Mouse (Mus musculus) midbrain, embryonic 16.5 days (tissue): ENCODE measurements around the gene Ntn1. TPM values are rescaled to one million over a fixed set of nuclear protein-coding genes. Genes with fewer than 3 reads are reported as not detected.

Source experiments
- ATAC-seq: fragments of 200-750 bp; cut with Nextera tagmentation; 2 replicates; pipeline ENCODE4 v1.8.0; 2017; ENCODE audit warnings: moderate TSS enrichment
- H3K27ac ChIP-seq: fragments of 300-500 bp; sonication (generic); 2 replicates; pipeline ENCODE4 v1.5.1; 2014; ENCODE audit warnings: mild to moderate bottlenecking, low read length, mixed read lengths
- H3K27me3 ChIP-seq: fragments of 300-500 bp; sonication (generic); 2 replicates; pipeline ENCODE4 v1.6.1; 2014; ENCODE audit warnings: low read depth, low read length, mixed read lengths; ENCODE audit not compliant: control insufficient read depth, insufficient read depth
- H3K36me3 ChIP-seq: fragments of 300-500 bp; sonication (generic); 2 replicates; pipeline ENCODE4 v1.6.1; 2014; ENCODE audit warnings: mild to moderate bottlenecking, low read length, moderate library complexity, mixed read lengths; ENCODE audit not compliant: control insufficient read depth, insufficient read depth
- H3K4me1 ChIP-seq: fragments of 300-500 bp; sonication (generic); 2 replicates; pipeline ENCODE4 v1.6.1; 2014; ENCODE audit warnings: mild to moderate bottlenecking, low read length, mixed read lengths; ENCODE audit not compliant: control insufficient read depth, insufficient read depth
- H3K4me2 ChIP-seq: fragments of 300-500 bp; sonication (generic); 2 replicates; pipeline ENCODE4 v1.6.1; 2014; ENCODE audit warnings: mild to moderate bottlenecking, low read length, mixed read lengths
- H3K4me3 ChIP-seq: fragments of 300-500 bp; sonication (generic); 2 replicates; pipeline ENCODE4 v1.5.1; 2014; ENCODE audit warnings: low read depth, mild to moderate bottlenecking, low read length, moderate library complexity, mixed read lengths
- H3K9ac ChIP-seq: fragments of 300-500 bp; sonication (generic); 2 replicates; pipeline ENCODE4 v1.6.1; 2014; ENCODE audit warnings: low read depth, low read length, mixed read lengths
- H3K9me3 ChIP-seq: fragments of 300-500 bp; sonication (generic); replicated peaks from 2 replicates; pipeline ENCODE4 v1.6.1; 2014; ENCODE audit warnings: mild to moderate bottlenecking, low read length, mixed read lengths; ENCODE audit not compliant: control insufficient read depth, poor library complexity, severe bottlenecking
- WGBS: fragments of 180-500 bp; shearing (Covaris S2); extraction: QIAGEN DNeasy Blood & Tissue Kit; methylation state at CpG from one replicate; pipeline ENCODE4 v1.1.7; 2014; 5-methylcytosine and 5-hydroxymethylcytosine counted together
- polyA plus RNA-seq: library from polyadenylated mRNA; unstranded; fragments of >200 nt; fragmentation: Nextera tagmentation; extraction: Ambion mirVana; gene quantifications from 2 replicates; pipeline ENCODE4 v1.2.1, GENCODE M21; 2015

The Ntn1 gene
- polyA plus RNA-seq, 1 experiment from 2014 or later, result 15.8 TPM

GRCm38 (mm10) chr11:68313861-68314260, 86.8 kb downstream of the Ntn1 start:
- WGBS, result 64% methylated on average over 4 of the region's 4 CpGs
- Histone ChIP-seq H3K9ac (no peak overlapping the region), H3K4me1 (peaks cover 7% of the 10 kb centered on the region; the same call in 1 of the 2 replicates), H3K27me3 (no peaks in the 10 kb centered on the region), H3K9me3 (no peaks in the 10 kb centered on the region; the same call in 1 of the 2 replicates), H3K27ac (no peak overlapping the region), H3K4me2 (no peak overlapping the region), H3K36me3 (no peaks in the 10 kb centered on the region), H3K4me3 (no peak overlapping the region)
- no peak for ATAC-seq

GRCm38 (mm10) chr11:68313065-68313464, 87.6 kb downstream of the Ntn1 start:
- Histone ChIP-seq H3K27ac (no peak overlapping the region), H3K9ac (no peak overlapping the region), H3K4me3 (no peak overlapping the region), H3K4me1 (peaks cover 8% of the 10 kb centered on the region; the same call in 1 of the 2 replicates), H3K27me3 (no peaks in the 10 kb centered on the region), H3K9me3 (no peaks in the 10 kb centered on the region; the same call in 1 of the 2 replicates), H3K36me3 (no peaks in the 10 kb centered on the region), H3K4me2 (no peak overlapping the region)
- 29% methylated on average over 7 of the region's 7 CpGs for WGBS
- no peak for ATAC-seq

- ATAC-seq, result no peak
- H3K27ac ChIP-seq, result no peak overlapping the region
- H3K4me2 ChIP-seq, result no peak overlapping the region
- H3K27me3 ChIP-seq, result no peaks in the 10 kb centered on the region
- 43% methylated on average over 10 of the region's 10 CpGs for WGBS
- H3K4me1 ChIP-seq, result peaks cover 8% of the 10 kb centered on the region; the same call in 1 of the 2 replicates
- H3K9ac ChIP-seq, result no peak overlapping the region
- H3K4me3 ChIP-seq, result no peak overlapping the region
- H3K36me3 ChIP-seq, result no peaks in the 10 kb centered on the region
- H3K9me3 ChIP-seq, result no peaks in the 10 kb centered on the region
These were observed 91.6 kb downstream of the Ntn1 start for GRCm38 (mm10) chr11:68308911-68309580.

- H3K4me1 ChIP-seq, result 0 out of 2 replicates have a peak, but pooled peaks cover 9% of the 10 kb centered on the region
- H3K9me3 ChIP-seq, result no peaks in the 10 kb centered on the region
- H3K4me2 ChIP-seq, result no peak overlapping the region
- H3K27ac ChIP-seq, result no peak overlapping the region
- no peak overlapping the region for H3K9ac ChIP-seq
- H3K36me3 ChIP-seq, result no peaks in the 10 kb centered on the region
- 84% methylated on average over 8 of the region's 8 CpGs for WGBS
- H3K4me3 ChIP-seq, result no peak overlapping the region
- no peak for ATAC-seq
- H3K27me3 ChIP-seq, result no peaks in the 10 kb centered on the region
These were observed 94.6 kb downstream of the Ntn1 start for GRCm38 (mm10) chr11:68305997-68306396.

- no peaks in the 10 kb centered on the region for H3K27me3 ChIP-seq
- no peak overlapping the region for H3K9ac ChIP-seq
- no peaks in the 10 kb centered on the region for H3K9me3 ChIP-seq
- no peak for ATAC-seq
- H3K27ac ChIP-seq, result no peak overlapping the region
- no peaks in the 10 kb centered on the region for H3K36me3 ChIP-seq
- whole genome bisulfite sequencing, result 56% methylated on average over 7 of the region's 7 CpGs
- H3K4me1 ChIP-seq, result 0 out of 2 replicates have a peak, but pooled peaks cover 5% of the 10 kb centered on the region
- no peak overlapping the region for H3K4me2 ChIP-seq
- H3K4me3 ChIP-seq, result no peak overlapping the region
These were observed 98.3 kb downstream of the Ntn1 start for GRCm38 (mm10) chr11:68302323-68302722.

GRCm38 (mm10) chr11:68301660-68302059, 99.0 kb downstream of the Ntn1 start:
- 0 out of 2 replicates have a peak, but pooled peaks cover 5% of the 10 kb centered on the region for H3K4me1 ChIP-seq
- H3K27ac ChIP-seq, result no peak overlapping the region

GRCm38 (mm10) chr11:68295474-68295873, 105.1 kb downstream of the Ntn1 start:
- no peaks in the 10 kb centered on the region for H3K27me3 ChIP-seq
- peaks cover 4% of the 10 kb centered on the region; the same call in 1 of the 2 replicates for H3K4me1 ChIP-seq
- H3K36me3 ChIP-seq, result no peaks in the 10 kb centered on the region
- WGBS, result 77% methylated on average over 5 of the region's 5 CpGs
- no peak overlapping the region for H3K27ac ChIP-seq
- H3K9ac ChIP-seq, result no peak overlapping the region
- no peak overlapping the region for H3K4me3 ChIP-seq
- no peaks in the 10 kb centered on the region for H3K9me3 ChIP-seq
- no peak for ATAC-seq
- no peak overlapping the region for H3K4me2 ChIP-seq

More at GRCm38 (mm10) chr11:68301660-68302059, 99.0 kb downstream of the Ntn1 start:
- Histone ChIP-seq H3K9ac (no peak overlapping the region), H3K9me3 (no peaks in the 10 kb centered on the region), H3K36me3 (no peaks in the 10 kb centered on the region), H3K4me3 (no peak overlapping the region), H3K27me3 (no peaks in the 10 kb centered on the region), H3K4me2 (no peak overlapping the region)
- ATAC-seq, result no peak
- WGBS, result 84% methylated on average over 4 of the region's 4 CpGs

- Histone ChIP-seq H3K27me3 (no peaks in the 10 kb centered on the region), H3K4me3 (no peak overlapping the region), H3K27ac (no peak overlapping the region), H3K4me1 (peaks cover 4% of the 10 kb centered on the region; the same call in 1 of the 2 replicates), H3K4me2 (no peak overlapping the region), H3K9ac (no peak overlapping the region), H3K36me3 (no peaks in the 10 kb centered on the region), H3K9me3 (no peaks in the 10 kb centered on the region)
- WGBS, result 42% methylated on average over 8 of the region's 8 CpGs
- ATAC-seq, result 0 out of 2 replicates have a peak, but pooled peaks have one; percentile 28
These were observed 110.0 kb downstream of the Ntn1 start for GRCm38 (mm10) chr11:68290631-68291030.

GRCm38 (mm10) chr11:68287331-68287730, 113.3 kb downstream of the Ntn1 start:
- Histone ChIP-seq H3K4me1 (peaks cover 4% of the 10 kb centered on the region; the same call in 1 of the 2 replicates), H3K9me3 (no peaks in the 10 kb centered on the region), H3K36me3 (no peaks in the 10 kb centered on the region), H3K4me3 (no peak overlapping the region), H3K27ac (no peak overlapping the region), H3K9ac (no peak overlapping the region), H3K4me2 (no peak overlapping the region), H3K27me3 (no peaks in the 10 kb centered on the region)
- 73% methylated on average over 5 of the region's 5 CpGs for WGBS
- ATAC-seq, result no peak
